Mouse (Mus musculus) c-Kit-positive CD71-negative TER-119-negative erythroid progenitor cells, embryonic 14.5 days (primary cell): Measurements from ENCODE around the gene Thbs4.

Experiments
- DNase-seq: peaks from one replicate; pipeline ENCODE4 v3.0.0-alpha.2; 2013; ENCODE audit warnings: low read depth

Thbs4 gene

GRCm38 (mm10) chr13:92717851-92718665, 76.6 kb downstream of the Thbs4 start:
- DNase-seq: no peak

- no peak for DNase-seq
Measured at GRCm38 (mm10) chr13:92712619-92713018, 82.0 kb downstream of the Thbs4 start.

- DNase-seq: no peak
Measured at GRCm38 (mm10) chr13:92711821-92712220, 82.8 kb downstream of the Thbs4 start.

- DNase-seq: no peak
Measured at GRCm38 (mm10) chr13:92710361-92710760, 84.3 kb downstream of the Thbs4 start.

- no peak for DNase-seq
Measured at GRCm38 (mm10) chr13:92709535-92709934, 85.1 kb downstream of the Thbs4 start.

- no peak for DNase-seq
Measured at GRCm38 (mm10) chr13:92708466-92708865, 86.2 kb downstream of the Thbs4 start.

- no peak for DNase-seq
Measured at GRCm38 (mm10) chr13:92707941-92708340, 86.7 kb downstream of the Thbs4 start.

- no peak for DNase-seq
Measured at GRCm38 (mm10) chr13:92706342-92707061, 88.1 kb downstream of the Thbs4 start.

- DNase-seq: no peak
Measured at GRCm38 (mm10) chr13:92705016-92705535, 89.5 kb downstream of the Thbs4 start.

GRCm38 (mm10) chr13:92704189-92704588, 90.4 kb downstream of the Thbs4 start:
- DNase-seq: no peak

GRCm38 (mm10) chr13:92703241-92704027, 91.2 kb downstream of the Thbs4 start:
- DNase-seq: no peak

GRCm38 (mm10) chr13:92702035-92702434, 92.6 kb downstream of the Thbs4 start:
- no peak for DNase-seq
